11 mouse cellular contexts compared by ENCODE assay signal in genomic region chr8:10865941-10866513, GRCm38 (mm10).
DNase-seq lines count a peak whose midpoint lies in the region; ATAC-seq and TF ChIP-seq lines count a peak whose summit lies in the region.
"Had no signal": no experiment of that assay in that cellular context is flagged by ENCODE, and none has a peak within 500 bp of the region (broad histone marks: within the 10 kb centered on the region; RNA-seq: fewer than 3 reads in every experiment).

No protein-coding gene starts in this region.

- H3K9ac ChIP-seq in hindbrain, embryonic 15.5 days, result no peak overlapping the region

- 0 out of 2 replicates have a peak overlapping the region, but pooled peaks have one; percentile 23 for H3K27ac ChIP-seq in layer of hippocampus, adult 2 months
- H3K27ac ChIP-seq in hindbrain, embryonic 15.5 days (replicated peaks), result peak overlapping the region; percentile 40; the same call in 1 of the 2 replicates

- no peak for ATAC-seq in hindbrain, embryonic 15.5 days (ENCODE audit: low FRiP score, low read depth)

- H3K4me3 ChIP-seq in layer of hippocampus, adult 2 months, result no peak overlapping the region
- H3K4me3 ChIP-seq in hindbrain, embryonic 15.5 days, result no peak overlapping the region
- H3K4me3 ChIP-seq: megakaryocyte, embryonic 14.5 days had no signal

- no peak for TF ChIP-seq CTCF in layer of hippocampus, adult 2 months (conservative IDR thresholded peaks at IDR 0.05)

- 64% methylated on average over 11 of the region's 11 CpGs for WGBS in hindbrain, embryonic 15.5 days

- H3K4me1 ChIP-seq in hindbrain, embryonic 15.5 days (replicated peaks), result peaks cover 10% of the 10 kb centered on the region

- H3K9me3 ChIP-seq in hindbrain, embryonic 15.5 days, result no peaks in the 10 kb centered on the region

- no peak overlapping the region for H3K4me2 ChIP-seq in hindbrain, embryonic 15.5 days

- H3K36me3 ChIP-seq in hindbrain, embryonic 15.5 days, result no peaks in the 10 kb centered on the region
- no peaks in the 10 kb centered on the region for H3K36me3 ChIP-seq in splenic B cell, adult 2 months (ENCODE audit: control insufficient read depth, insufficient read depth, low read length, poor library complexity, severe bottlenecking)

- H3K27me3 ChIP-seq in hindbrain, embryonic 15.5 days, result no peaks in the 10 kb centered on the region
- no peaks in the 10 kb centered on the region for H3K27me3 ChIP-seq in splenic B cell, adult 2 months (ENCODE audit: control insufficient read depth, insufficient read depth, low read length, poor library complexity, severe bottlenecking)

- DNase-seq in layer of hippocampus, adult 2 months (ENCODE audit: low spot score in 2 of 2), result no peak
- no peak for DNase-seq in layer of hippocampus, adult 9-11 months
- DNase-seq in kidney, postnatal 4 days, result peak; percentile 16 to 46
- DNase-seq in splenic B cell, adult 2 months (ENCODE audit: low read depth, low spot score), result peak; percentile 55
- DNase-seq in urinary bladder, postnatal 36 days (ENCODE audit: low spot score in 2 of 2), result no peak
- DNase-seq in retina, postnatal 1 day, result no peak
- no peak for DNase-seq in urinary bladder, postnatal 14 days (ENCODE audit: low spot score)
- DNase-seq: adrenal gland, postnatal 14 days; gastrocnemius, postnatal 36 days had no signal

Comparison
In these comparisons a context has a peak if more than half of its experiments do, and no peak if none do; other contexts are left out.
1. DNase-seq: peak in kidney, postnatal 4 days (2 of 2) and splenic B cell, adult 2 months (single experiment); none in layer of hippocampus, adult 2 months (0 of 2), layer of hippocampus, adult 9-11 months (single experiment), urinary bladder, postnatal 36 days (0 of 2), retina, postnatal 1 day (single experiment) and urinary bladder, postnatal 14 days (single experiment).